Mouse (Mus musculus) kidney, adult 2 months (tissue): ENCODE results near the gene Hcn3. TPM values are rescaled to one million over a fixed set of nuclear protein-coding genes. Genes with fewer than 3 reads are reported as not detected.
A peak's percentile ranks its signal among the peaks of the same experiment; 100 is the strongest.

Experiments used
- DNase-seq: peaks from one replicate; pipeline ENCODE4 v3.0.0; 2021
- H3K27ac ChIP-seq: fragments of 200-500 bp; 2 replicates; pipeline ENCODE4 v1.5.1; 2012; ENCODE audit warnings: low read depth, low read length, control low read depth, inconsistent platforms; ENCODE audit not compliant: insufficient read depth
- H3K27me3 ChIP-seq: fragments of 200-500 bp; replicated peaks from 2 replicates; pipeline ENCODE4 v1.6.1; 2012; ENCODE audit warnings: mild to moderate bottlenecking, moderate library complexity, low read length, inconsistent platforms; ENCODE audit not compliant: control insufficient read depth, insufficient read depth
- H3K36me3 ChIP-seq: fragments of 200-500 bp; 2 replicates; pipeline ENCODE4 v1.6.1; 2012; ENCODE audit warnings: mild to moderate bottlenecking, moderate library complexity, low read length, inconsistent platforms; ENCODE audit not compliant: control insufficient read depth, insufficient read depth
- H3K4me1 ChIP-seq: fragments of 200-500 bp; 2 replicates; pipeline ENCODE4 v1.6.1; 2011; ENCODE audit warnings: low read length; ENCODE audit not compliant: control insufficient read depth, insufficient read depth
- H3K4me3 ChIP-seq: fragments of 200-500 bp; 2 replicates; pipeline ENCODE4 v1.5.1; 2011; ENCODE audit warnings: mild to moderate bottlenecking, low read depth, low read length, control low read depth; ENCODE audit not compliant: insufficient read depth
- CTCF ChIP-seq: fragments of 200-500 bp; conservative IDR thresholded peaks from 2 replicates; pipeline ENCODE4 v1.5.1; 2011; ENCODE audit warnings: low read depth, mild to moderate bottlenecking, control low read depth, low read length, moderate library complexity, mixed read lengths; ENCODE audit not compliant: insufficient read depth, insufficient read length
- POLR2A ChIP-seq: fragments of 200-500 bp; IDR thresholded peaks from one replicate; pipeline ENCODE4 v1.6.1; 2011; ENCODE audit warnings: low read depth, low read length, control low read depth
- WGBS: fragments of 180-500 bp; shearing (Covaris S2); methylation state at CpG from one replicate; pipeline ENCODE4 v1.1.7; 2018; 5-methylcytosine and 5-hydroxymethylcytosine counted together
- polyA plus RNA-seq: library from polyadenylated mRNA; depleted of rRNA; stranded (reverse); fragments of >200 nt; gene quantifications from 2 replicates; pipeline ENCODE4 v1.2.3, GENCODE M21; 2012; rRNA removed

Gene Hcn3
- polyA plus RNA-seq, 1 experiment = 1.4 TPM

GRCm38 (mm10) chr3:89106881-89107280 is 53.1 kb downstream of the Hcn3 start:
- H3K27ac ChIP-seq = no peak overlapping the region
- H3K4me3 ChIP-seq = no peak overlapping the region
- no peaks in the 10 kb centered on the region for H3K27me3 ChIP-seq
- no peak for DNase-seq
- no peaks in the 10 kb centered on the region; the same call in 1 of the 2 replicates for H3K4me1 ChIP-seq
- TF ChIP-seq CTCF = no peak
- TF ChIP-seq POLR2A = no peak
- H3K36me3 ChIP-seq = no peaks in the 10 kb centered on the region

DNA sequence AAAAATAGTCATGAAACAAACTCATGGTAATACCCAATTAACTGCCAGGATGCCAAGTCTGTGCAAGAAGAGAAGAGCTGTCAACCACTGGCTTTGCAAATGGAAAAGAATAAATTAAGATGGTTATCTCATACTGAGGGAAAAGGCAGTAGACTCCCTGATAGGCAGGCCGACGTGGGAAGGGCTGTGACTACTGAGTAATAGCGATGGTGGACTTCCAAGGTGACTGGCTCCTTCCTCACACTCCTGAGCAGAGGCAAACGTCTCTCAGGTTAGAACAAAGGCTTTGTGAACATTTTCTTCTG is 56.8 kb downstream of the Hcn3 start:
- H3K27me3 ChIP-seq = no peaks in the 10 kb centered on the region
- 61% methylated on average over 4 of the region's 4 CpGs for WGBS
- no peak overlapping the region for H3K27ac ChIP-seq
- H3K4me1 ChIP-seq = no peaks in the 10 kb centered on the region; the same call in 1 of the 2 replicates
- no peak for TF ChIP-seq POLR2A
- TF ChIP-seq CTCF = no peak
- no peak overlapping the region for H3K4me3 ChIP-seq
- no peak for DNase-seq
- no peaks in the 10 kb centered on the region for H3K36me3 ChIP-seq

- 61% methylated on average over 12 of the region's 12 CpGs for WGBS
These were observed 57.3 kb downstream of the Hcn3 start for GRCm38 (mm10) chr3:89102495-89103290.

GRCm38 (mm10) chr3:89101812-89102494 is 58.0 kb downstream of the Hcn3 start, which contains the start of gene Fdps:
Fdps (minus strand) TSS chr3:89101959.
- TF ChIP-seq POLR2A = no peak
- TF ChIP-seq CTCF = no peak; the same call in 1 of the 2 replicates
- WGBS = under 1% methylated on average over 26 of the region's 26 CpGs
- Histone ChIP-seq H3K27me3 (no peaks in the 10 kb centered on the region), H3K27ac (0 out of 2 replicates have a peak within 1 kb of the TSS, but pooled peaks have one; percentile 2), H3K36me3 (no peaks in the 10 kb centered on the region), H3K4me3 (peak within 1 kb of the TSS; percentile 88), H3K4me1 (no peaks in the 10 kb centered on the region; the same call in 1 of the 2 replicates)
- peak; percentile 100 for DNase-seq

More at GRCm38 (mm10) chr3:89102495-89103290, 57.3 kb downstream of the Hcn3 start:
- Histone ChIP-seq H3K27me3 (no peaks in the 10 kb centered on the region), H3K36me3 (no peaks in the 10 kb centered on the region), H3K4me1 (no peaks in the 10 kb centered on the region; the same call in 1 of the 2 replicates), H3K27ac (no peak overlapping the region), H3K4me3 (no peak overlapping the region)
- TF ChIP-seq POLR2A (no peak), CTCF (no peak)
- no peak for DNase-seq

GRCm38 (mm10) chr3:89101459-89101811 is 58.6 kb downstream of the Hcn3 start:
- no peak for TF ChIP-seq CTCF
- no peak for TF ChIP-seq POLR2A
- Histone ChIP-seq H3K36me3 (no peaks in the 10 kb centered on the region), H3K27me3 (no peaks in the 10 kb centered on the region), H3K27ac (0 out of 2 replicates have a peak overlapping the region, but pooled peaks have one; percentile 2), H3K4me3 (peak overlapping the region; percentile 88), H3K4me1 (no peaks in the 10 kb centered on the region; the same call in 1 of the 2 replicates)
- under 1% methylated on average over 19 of the region's 19 CpGs for WGBS
- DNase-seq = no peak

- Histone ChIP-seq H3K4me3 (peak within 1 kb of the TSS; percentile 88), H3K36me3 (no peaks in the 10 kb centered on the region), H3K4me1 (no peaks in the 10 kb centered on the region; the same call in 1 of the 2 replicates), H3K27me3 (no peaks in the 10 kb centered on the region), H3K27ac (0 out of 2 replicates have a peak within 1 kb of the TSS, but pooled peaks have one; percentile 2)
- WGBS = 33% methylated on average over 7 of the region's 7 CpGs
- TF ChIP-seq CTCF = no peak
- no peak for TF ChIP-seq POLR2A
- no peak for DNase-seq
These were observed 59.2 kb downstream of the Hcn3 start, which contains the start of gene Gm43738 for GRCm38 (mm10) chr3:89100811-89101210. Gm43738 (minus strand) TSS chr3:89101099.

Other genes starting within 250 kb of the Hcn3 start
- 35.9 and 41.1 TPM in 2 replicates for gene Msto1, start 246.2 kb downstream of the Hcn3 start, polyA plus RNA-seq
- gene Ash1l, start 209.6 kb downstream of the Hcn3 start, polyA plus RNA-seq = 7.8 and 8.9 TPM in 2 replicates
- gene Dap3, start 209.0 kb downstream of the Hcn3 start, polyA plus RNA-seq = 57.0 and 78.0 TPM in 2 replicates
- 33.6 and 34.5 TPM in 2 replicates for gene Rusc1, start 66.9 kb downstream of the Hcn3 start, polyA plus RNA-seq
- not detected in 2 replicates for gene Gm43738, start 59.1 kb downstream of the Hcn3 start, polyA plus RNA-seq
- gene Fdps, start 58.2 kb downstream of the Hcn3 start, polyA plus RNA-seq = 40.3 and 54.9 TPM in 2 replicates
- 79.3 and 96.0 TPM in 2 replicates for gene Pklr, start 24.1 kb downstream of the Hcn3 start, polyA plus RNA-seq
- 37.8 and 40.2 TPM in 2 replicates for gene Clk2, start 4.6 kb upstream of the Hcn3 start, polyA plus RNA-seq
- 138 and 141 TPM in 2 replicates for gene Scamp3, start 17.3 kb upstream of the Hcn3 start, polyA plus RNA-seq
- gene Fam189b, start 22.9 kb upstream of the Hcn3 start, polyA plus RNA-seq = 18.3 and 18.4 TPM in 2 replicates
- gene Gba, start 42.7 kb upstream of the Hcn3 start, polyA plus RNA-seq = 61.6 and 65.3 TPM in 2 replicates
- 5.0 and 7.9 TPM in 2 replicates for gene Thbs3, start 55.0 kb upstream of the Hcn3 start, polyA plus RNA-seq
- gene Mtx1, start 66.9 kb upstream of the Hcn3 start, polyA plus RNA-seq = 257 and 283 TPM in 2 replicates
- gene Muc1, start 68.9 kb upstream of the Hcn3 start, polyA plus RNA-seq = 45.9 and 53.8 TPM in 2 replicates
- 142 and 173 TPM in 2 replicates for gene Krtcap2, start 85.8 kb upstream of the Hcn3 start, polyA plus RNA-seq
- gene Trim46, start 86.1 kb upstream of the Hcn3 start, polyA plus RNA-seq = 9.1 and 10.5 TPM in 2 replicates
- 431 and 562 TPM in 2 replicates for gene Dpm3, start 99.2 kb upstream of the Hcn3 start, polyA plus RNA-seq
- 109 and 110 TPM in 2 replicates for gene Slc50a1, start 110.4 kb upstream of the Hcn3 start, polyA plus RNA-seq
- 54.1 and 59.2 TPM in 2 replicates for gene Efna1, start 120.9 kb upstream of the Hcn3 start, polyA plus RNA-seq
- 2.4 and 4.2 TPM in 2 replicates for gene Efna3, start 162.8 kb upstream of the Hcn3 start, polyA plus RNA-seq
- gene Efna4, start 177.8 kb upstream of the Hcn3 start, polyA plus RNA-seq = 8.2 and 10.4 TPM in 2 replicates
- gene Adam15, start 189.8 kb upstream of the Hcn3 start, polyA plus RNA-seq = 95.1 and 111 TPM in 2 replicates
- gene Dcst2, start 201.8 kb upstream of the Hcn3 start, polyA plus RNA-seq = 0.38 and 0.41 TPM in 2 replicates
- gene Dcst1, start 205.1 kb upstream of the Hcn3 start, polyA plus RNA-seq = 1.8 and 2.2 TPM in 2 replicates
- gene Zbtb7b, start 234.6 kb upstream of the Hcn3 start, polyA plus RNA-seq = 54.3 and 58.8 TPM in 2 replicates
- 0.15 TPM in 1 of 2 replicates, not detected in the other for gene Lenep, start 242.6 kb upstream of the Hcn3 start, polyA plus RNA-seq